ENCODE assay signal across 8 mouse cellular contexts in genomic region chr2:131351968-131352746, GRCm38 (mm10). TPM values are rescaled to one million over a fixed set of nuclear protein-coding genes. Genes with fewer than 3 reads are reported as not detected.
DNase-seq lines count a peak whose midpoint lies in the region; ATAC-seq and TF ChIP-seq lines count a peak whose summit lies in the region.

No protein-coding gene starts in this region.

- DNase-seq in heart, adult 8-10 months (ENCODE audit: low spot score), result no peak
- peak; percentile 10 for DNase-seq in CH12.LX (ENCODE audit: extremely low read depth)
- DNase-seq in c-Kit-negative CD71-positive TER-119-positive erythroid progenitor cells, embryonic 14.5 days (ENCODE audit: low read depth, low spot score), result peak; percentile 3
- DNase-seq in hindbrain, embryonic 14.5 days (ENCODE audit: low spot score), result peak; percentile 49
- DNase-seq in natural killer cell, adult 2 months (ENCODE audit: low spot score in 2 of 2), result no peak
- DNase-seq in retina, embryonic 14.5 days (ENCODE audit: low spot score), result no peak

- WGBS in heart, embryonic 16.5 days, result 1% methylated on average over 51 of the region's 51 CpGs
- under 1% methylated on average over 35 of the region's 51 CpGs for WGBS in hindbrain, embryonic 14.5 days

- H3K27me3 ChIP-seq in heart, embryonic 16.5 days (ENCODE audit: control insufficient read depth, insufficient read depth, low read length), result no peaks in the 10 kb centered on the region
- H3K27me3 ChIP-seq in CH12.LX (replicated peaks), result no peaks in the 10 kb centered on the region
- H3K27me3 ChIP-seq in hindbrain, embryonic 14.5 days (ENCODE audit: control insufficient read depth, insufficient read depth, low read length), result no peaks in the 10 kb centered on the region

- H3K9me3 ChIP-seq in heart, embryonic 16.5 days (replicated peaks; ENCODE audit: control insufficient read depth, low read length), result no peaks in the 10 kb centered on the region
- H3K9me3 ChIP-seq in CH12.LX (replicated peaks; ENCODE audit: low read length), result no peaks in the 10 kb centered on the region
- H3K9me3 ChIP-seq in hindbrain, embryonic 14.5 days (ENCODE audit: control insufficient read depth, low read length), result no peaks in the 10 kb centered on the region

- no peak for TF ChIP-seq EP300 in CH12.LX (IDR thresholded peaks at IDR 0.05; ENCODE audit: low read length)

- no peak for TF ChIP-seq POLR2A in CH12.LX (IDR thresholded peaks at IDR 0.05; ENCODE audit: low read depth, low read length)

- ATAC-seq in heart, embryonic 16.5 days (replicated peaks; ENCODE audit: extremely low read depth, insufficient read depth, low FRiP score), result no peak; the same call in none of the 2 replicates
- no peak; the same call in 1 of the 2 replicates for ATAC-seq in hindbrain, embryonic 14.5 days (ENCODE audit: low FRiP score)
- peak; percentile 63 for ATAC-seq in megakaryocyte-erythroid progenitor cell, adult 5-6 weeks (replicated peaks; ENCODE audit: low FRiP score, low TSS enrichment, poor library complexity, severe bottlenecking)

- H3K36me3 ChIP-seq in heart, embryonic 16.5 days (ENCODE audit: control insufficient read depth, insufficient read depth), result no peaks in the 10 kb centered on the region
- peaks cover 0 to 2% of the 10 kb centered on the region in 2 experiments for H3K36me3 ChIP-seq in CH12.LX (replicated peaks in 1 of 2; ENCODE audit: control insufficient read depth in 1 of 2, insufficient read depth in 1 of 2, low read length in 1 of 2)
- no peaks in the 10 kb centered on the region for H3K36me3 ChIP-seq in hindbrain, embryonic 14.5 days (replicated peaks; ENCODE audit: control insufficient read depth, insufficient read depth)

- dilution Hi-C loops in CH12.LX (cut with MboI; ENCODE audit: extremely low pct_ligation_motif_present, extremely low pct_unique_long_range_greater_than_20kb, low sequenced_read_pairs), result no loop called here

- H3K4me2 ChIP-seq in heart, embryonic 16.5 days (ENCODE audit: low read depth, low read length), result peak overlapping the region; percentile 97
- peak overlapping the region; percentile 96 for H3K4me2 ChIP-seq in CH12.LX (ENCODE audit: insufficient read depth, low read depth, poor library complexity, severe bottlenecking)
- H3K4me2 ChIP-seq in hindbrain, embryonic 14.5 days (replicated peaks), result peak overlapping the region; percentile 77

- peak overlapping the region; percentile 91 for H3K27ac ChIP-seq in heart, embryonic 16.5 days (ENCODE audit: low read length)
- H3K27ac ChIP-seq in CH12.LX (ENCODE audit: insufficient read depth, low read depth), result peak overlapping the region; percentile 61
- peak overlapping the region; percentile 98 for H3K27ac ChIP-seq in hindbrain, embryonic 14.5 days

- H3K4me3 ChIP-seq in heart, embryonic 16.5 days (ENCODE audit: low read length), result peak overlapping the region; percentile 100
- H3K4me3 ChIP-seq in CH12.LX (replicated peaks in 1 of 3; ENCODE audit: low read depth in 2 of 3, low read length in 2 of 3, poor library complexity in 1 of 3), result peak overlapping the region; percentile 62 to 96 (median 82)
- H3K4me3 ChIP-seq in hindbrain, embryonic 14.5 days (replicated peaks; ENCODE audit: low read length), result peak overlapping the region; percentile 90

- TF ChIP-seq RAD21 in CH12.LX (IDR thresholded peaks at IDR 0.05; ENCODE audit: low read depth, low read length), result no peak

- H3K79me2 ChIP-seq in CH12.LX (replicated peaks; ENCODE audit: control insufficient read depth, extremely low read depth, insufficient read depth, poor library complexity, severe bottlenecking), result peaks cover 46% of the 10 kb centered on the region

- peak overlapping the region; percentile 96 for H3K9ac ChIP-seq in heart, embryonic 16.5 days (ENCODE audit: low read length)
- peak overlapping the region; percentile 54 for H3K9ac ChIP-seq in CH12.LX (ENCODE audit: insufficient read depth, low read depth)
- peak overlapping the region; percentile 98 for H3K9ac ChIP-seq in hindbrain, embryonic 14.5 days

- in situ Hi-C loops in CH12.LX (cut with MboI; ENCODE audit: low pct_ligation_motif_present, low pct_unique_long_range_greater_than_20kb, low sequenced_read_pairs), result loop anchor here (5.0 kb wide), 1 partner anchor 45 kb away; no protein-coding TSS in a partner anchor

- peaks cover 10% of the 10 kb centered on the region for H3K4me1 ChIP-seq in heart, embryonic 16.5 days (ENCODE audit: control insufficient read depth, insufficient read depth, low read length)
- H3K4me1 ChIP-seq in CH12.LX (ENCODE audit: control insufficient read depth in 1 of 2, insufficient read depth in 2 of 2), result peaks cover 5 to 58% of the 10 kb centered on the region in 2 experiments
- H3K4me1 ChIP-seq in hindbrain, embryonic 14.5 days (replicated peaks; ENCODE audit: control insufficient read depth, insufficient read depth, low read length), result peaks cover 19% of the 10 kb centered on the region

- no peak for TF ChIP-seq CTCF in CH12.LX (conservative IDR thresholded peaks at IDR 0.05 in 1 of 2, IDR thresholded peaks at IDR 0.05 in 1 of 2; ENCODE audit: low read depth in 2 of 2, low read length in 2 of 2)

TF ChIP-seq in CH12.LX, 34 proteins besides CTCF, POLR2A, EP300 and RAD21:
- peak; percentile 27 for TF ChIP-seq SIN3A (IDR thresholded peaks at IDR 0.05; ENCODE audit: low read length)
- no peak for TF ChIP-seq MAX (IDR thresholded peaks at IDR 0.05; ENCODE audit: low read length)
- TF ChIP-seq BHLHE40 (IDR thresholded peaks at IDR 0.05; ENCODE audit: low read depth, low read length), result peak; percentile 89
- 0 out of 2 replicates have a peak, but pooled peaks have one; percentile 4 for TF ChIP-seq HCFC1 (IDR thresholded peaks at IDR 0.05; ENCODE audit: low read depth, low read length)

RNA-seq across cellular contexts. Expression of gene Rnf24, which starts 0.5 kb away (rescaled TPM):
- polyA plus RNA-seq in heart, embryonic 16.5 days (2015; fragmentation: Nextera tagmentation; extraction: Ambion mirVana), result 1.7 and 2.0 TPM in 2 replicates
- total RNA-seq in heart, adult 8-10 months (2022), result 1 to 10 TPM; 2.9 to 4.1 (median 3.3) TPM
- total RNA-seq in CH12.LX (2012; rRNA removed), result 3.4 and 3.9 TPM in 2 replicates
- total RNA-seq in CH12.LX (2014; rRNA removed), result 3.5 and 3.9 TPM in 2 replicates
- 11.8 and 14.7 TPM in 2 replicates for polyA plus RNA-seq in CH12.LX (2012; ENCODE audit: insufficient read length, low read depth)
- polyA plus RNA-seq in hindbrain, embryonic 14.5 days (2014; fragmentation: Nextera tagmentation; extraction: Ambion mirVana), result 17.4 and 18.0 TPM in 2 replicates
- 1.7 and 2.8 TPM in 2 replicates for total RNA-seq in megakaryocyte-erythroid progenitor cell, adult 5-6 weeks (2014; fragmentation: Nextera tagmentation)
- total RNA-seq in megakaryocyte-erythroid progenitor cell, adult 5-6 weeks (2017), result 0.61 and 0.84 TPM in 2 replicates

Comparison
In these comparisons a context has a peak if more than half of its experiments do, and no peak if none do; other contexts are left out.
1. DNase-seq: peak in CH12.LX (single experiment), c-Kit-negative CD71-positive TER-119-positive erythroid progenitor cells, embryonic 14.5 days (single experiment) and hindbrain, embryonic 14.5 days (single experiment); none in heart, adult 8-10 months (single experiment), natural killer cell, adult 2 months (0 of 2) and retina, embryonic 14.5 days (single experiment).
2. Peak in every context shown above with its lines, with median percentiles within 50 percentile points of each other: H3K27ac ChIP-seq, H3K4me2 ChIP-seq, H3K4me3 ChIP-seq and H3K9ac ChIP-seq.